Mouse (Mus musculus) C2C12 (cell line): ENCODE measurements around the gene Ccdc188.

ENCODE experiments used
- CTCF ChIP-seq: IDR thresholded peaks from one replicate; pipeline ENCODE4 v1.5.1; 2011; ENCODE audit not compliant: control insufficient read depth, insufficient read depth, insufficient read length
- USF1 ChIP-seq: IDR thresholded peaks from one replicate; pipeline ENCODE4 v1.6.1; 2011; ENCODE audit warnings: low read depth, mild to moderate bottlenecking, control low read depth, moderate library complexity

DNA sequence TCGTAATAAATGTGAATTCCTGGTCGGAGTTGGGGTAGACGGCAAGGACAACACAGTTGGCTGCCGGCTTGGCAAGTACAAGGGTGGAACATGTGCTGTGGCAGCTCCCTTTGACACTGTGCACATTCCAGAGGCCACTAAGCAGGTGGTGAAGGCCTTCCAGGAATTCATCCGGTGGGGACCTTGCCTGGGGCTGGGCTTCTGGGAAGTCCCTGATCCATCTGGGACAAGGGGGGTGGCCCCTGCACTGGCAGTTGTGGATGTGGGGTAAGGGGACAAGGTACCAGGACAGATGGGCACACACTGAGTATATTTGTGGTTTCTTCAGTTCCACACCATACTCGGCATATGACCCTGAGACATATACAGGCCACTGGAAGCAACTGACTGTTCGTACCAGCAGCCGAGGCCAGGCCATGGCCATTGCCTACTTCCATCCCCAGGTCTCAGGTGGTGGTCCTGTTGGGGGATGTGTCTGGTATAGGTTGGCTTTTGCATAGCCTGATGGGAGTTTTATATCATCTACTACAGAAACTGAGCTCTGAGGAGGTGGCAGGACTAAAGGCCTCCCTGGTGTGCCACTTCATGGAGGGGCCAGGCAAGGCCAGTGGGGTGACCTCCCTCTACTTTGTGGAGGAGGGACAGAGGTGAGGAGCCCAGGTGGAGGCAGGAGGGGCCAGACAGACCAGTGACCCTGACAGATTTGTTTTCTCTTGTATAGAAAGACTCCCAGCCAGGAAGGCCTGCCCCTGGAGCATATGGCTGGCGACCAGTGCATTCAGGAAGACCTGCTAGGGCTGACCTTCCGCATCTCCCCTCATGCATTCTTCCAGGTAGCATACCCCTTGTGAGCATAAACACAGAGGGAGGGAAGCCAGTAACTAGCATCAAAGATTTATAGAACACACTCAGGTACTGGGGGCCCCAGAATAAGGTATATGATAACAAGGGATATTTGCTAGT is 33.4 kb downstream of the Ccdc188 start:
- TF ChIP-seq USF1 (no peak), CTCF (no peak)
